Mouse (Mus musculus) liver, embryonic 14.5 days (tissue): Measurements from ENCODE around the gene Zfp454.

Source experiments
- CTCF ChIP-seq: IDR thresholded peaks from 2 replicates; pipeline ENCODE4 v1.5.1; 2016; ENCODE audit warnings: antibody characterized with exemption, low read depth, control low read depth
- EP300 ChIP-seq: IDR thresholded peaks from 2 replicates; pipeline ENCODE4 v1.6.1; 2016; ENCODE audit warnings: antibody characterized with exemption, low read depth

DNA sequence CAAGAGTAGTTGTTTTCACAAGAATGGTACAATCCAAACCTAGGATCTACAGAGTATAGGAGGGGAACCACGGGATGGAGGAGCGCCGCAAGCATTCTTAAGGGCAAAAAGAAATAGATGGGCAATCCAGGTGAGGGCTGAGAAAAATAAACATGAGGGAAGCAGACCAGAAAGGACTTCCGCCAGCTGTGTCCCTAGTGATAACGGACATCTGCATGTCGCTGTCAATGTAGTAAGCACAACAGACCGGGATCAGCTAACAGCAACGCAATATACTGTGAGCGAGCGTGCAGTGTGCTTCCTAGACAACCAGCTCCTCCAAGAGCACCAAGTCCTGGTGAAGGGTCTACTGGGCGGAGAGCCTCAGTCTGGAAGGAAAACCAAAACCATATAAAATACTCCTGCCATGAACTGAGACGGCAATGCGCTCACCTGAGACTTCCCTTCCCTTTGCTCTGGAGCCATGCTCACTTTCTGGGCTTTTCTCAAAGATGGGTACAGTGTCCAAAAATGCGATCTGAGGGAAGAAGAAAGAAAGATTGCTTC is 43.1 kb upstream of the Zfp454 start:
- TF ChIP-seq CTCF = no peak
- TF ChIP-seq EP300 = no peak
